Mouse (Mus musculus) urinary bladder, postnatal 36 days (tissue): ENCODE results near the gene Rpl3.

Source experiments
- DNase-seq, 2 experiments: peaks; one replicate each; pipeline ENCODE4 v3.0.0; 2022; ENCODE audit warnings: low spot score in 2 of 2, mixed read lengths in 1 of 2

Rpl3 gene

GRCm38 (mm10) chr15:80037255-80038109 is 54.2 kb downstream of the Rpl3 start:
- DNase-seq: no peak

GRCm38 (mm10) chr15:80035341-80035885 is 56.3 kb downstream of the Rpl3 start:
- no peak for DNase-seq

- no peak for DNase-seq
Measured at GRCm38 (mm10) chr15:80034913-80035312, 56.8 kb downstream of the Rpl3 start.

GRCm38 (mm10) chr15:80034366-80034765 is 57.3 kb downstream of the Rpl3 start:
- no peak for DNase-seq

GRCm38 (mm10) chr15:80031133-80031532 is 60.5 kb downstream of the Rpl3 start:
- no peak for DNase-seq

- DNase-seq: no peak
Measured at GRCm38 (mm10) chr15:80030399-80030798, 61.3 kb downstream of the Rpl3 start.

GRCm38 (mm10) chr15:80028862-80029261 is 62.8 kb downstream of the Rpl3 start:
- no peak for DNase-seq
